Mouse (Mus musculus) midbrain, embryonic 15.5 days (tissue): Measurements from ENCODE around the gene Cadm1. TPM values are rescaled to one million over a fixed set of nuclear protein-coding genes. Genes with fewer than 3 reads are reported as not detected.
A peak's percentile ranks its signal among the peaks of the same experiment; 100 is the strongest.

Experiments used
- ATAC-seq: fragments of 200-750 bp; cut with Nextera tagmentation; replicated peaks from 2 replicates; pipeline ENCODE4 v1.8.0; 2017; ENCODE audit warnings: moderate TSS enrichment
- H3K27ac ChIP-seq: fragments of 300-500 bp; sonication (generic); 2 replicates; pipeline ENCODE4 v1.5.1; 2015; ENCODE audit warnings: mild to moderate bottlenecking, inconsistent platforms
- H3K27me3 ChIP-seq: fragments of 300-500 bp; sonication (generic); replicated peaks from 2 replicates; pipeline ENCODE4 v1.6.1; 2015; ENCODE audit warnings: inconsistent platforms
- H3K36me3 ChIP-seq: fragments of 300-500 bp; sonication (generic); replicated peaks from 2 replicates; pipeline ENCODE4 v1.6.1; 2015; ENCODE audit warnings: inconsistent platforms
- H3K4me1 ChIP-seq: fragments of 300-500 bp; sonication (generic); 2 replicates; pipeline ENCODE4 v1.6.1; 2015; ENCODE audit warnings: inconsistent platforms
- H3K4me2 ChIP-seq: fragments of 300-500 bp; sonication (generic); 2 replicates; pipeline ENCODE4 v1.6.1; 2015; ENCODE audit warnings: inconsistent platforms, mild to moderate bottlenecking, moderate library complexity
- H3K4me3 ChIP-seq: fragments of 300-500 bp; sonication (generic); 2 replicates; pipeline ENCODE4 v1.5.1; 2015; ENCODE audit warnings: mild to moderate bottlenecking, inconsistent platforms
- H3K9ac ChIP-seq: fragments of 300-500 bp; sonication (generic); 2 replicates; pipeline ENCODE4 v1.6.1; 2015; ENCODE audit warnings: mild to moderate bottlenecking, inconsistent platforms
- H3K9me3 ChIP-seq: fragments of 300-500 bp; sonication (generic); 2 replicates; pipeline ENCODE4 v1.6.1; 2016; ENCODE audit warnings: inconsistent platforms
- WGBS: fragments of 180-500 bp; shearing (Covaris S2); methylation state at CpG from one replicate; pipeline ENCODE4 v1.1.7; 2015; ENCODE audit warnings: mixed read lengths; 5-methylcytosine and 5-hydroxymethylcytosine counted together
- polyA plus RNA-seq: library from polyadenylated mRNA; unstranded; fragments of >200 nt; fragmentation: Nextera tagmentation; extraction: Ambion mirVana; gene quantifications from 2 replicates; pipeline ENCODE4 v1.2.1, GENCODE M21; 2015

Gene Cadm1
- polyA plus RNA-seq, 1 experiment from 2014 or later = 275 TPM

DNA sequence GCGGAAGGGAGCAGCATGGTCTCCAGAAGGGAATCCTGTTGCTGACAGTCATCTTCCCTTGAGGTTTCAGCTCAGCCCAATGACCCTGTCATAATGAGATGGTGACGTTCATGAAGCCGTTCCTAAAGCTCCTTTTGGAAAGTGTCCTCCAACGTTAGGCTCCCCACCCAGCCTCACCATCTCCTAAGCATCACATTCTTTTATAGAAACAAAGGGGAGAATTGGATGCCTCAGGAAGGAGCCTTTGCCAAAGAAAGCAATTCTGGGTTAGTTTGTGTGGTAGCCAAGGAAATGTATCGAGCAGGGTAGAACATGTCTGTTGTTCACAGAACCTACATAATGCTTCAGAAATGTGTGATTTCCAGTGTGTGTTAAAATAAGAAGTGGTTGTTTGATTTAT lies 231.6 kb downstream of the Cadm1 start:
- ATAC-seq = no peak
- no peak overlapping the region for H3K9ac ChIP-seq
- H3K4me1 ChIP-seq = peaks cover 59% of the 10 kb centered on the region
- no peaks in the 10 kb centered on the region for H3K36me3 ChIP-seq
- no peak overlapping the region for H3K27ac ChIP-seq
- no peaks in the 10 kb centered on the region for H3K27me3 ChIP-seq
- H3K4me2 ChIP-seq = no peak overlapping the region
- 63% methylated on average over 5 of the region's 5 CpGs for WGBS
- no peaks in the 10 kb centered on the region for H3K9me3 ChIP-seq
- no peak overlapping the region for H3K4me3 ChIP-seq

DNA sequence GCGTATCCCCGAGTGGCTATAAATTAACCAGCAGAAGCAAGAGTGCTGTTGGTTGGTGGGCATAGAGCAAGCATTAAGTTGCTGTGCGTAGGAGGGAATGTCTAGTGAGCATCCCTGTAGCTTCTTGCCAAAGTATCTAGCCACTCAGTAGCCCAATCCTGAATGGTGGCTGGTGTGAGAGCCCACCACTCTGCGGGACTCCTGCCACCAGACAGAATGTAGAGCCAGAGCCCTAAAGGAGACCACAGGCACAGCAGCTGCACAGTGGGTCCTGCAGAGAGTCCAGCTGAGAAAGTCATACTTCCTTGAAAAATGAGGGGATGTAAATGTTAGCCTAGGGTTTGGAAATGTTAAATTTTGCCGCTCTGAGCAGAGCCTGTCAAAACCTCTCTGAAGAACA lies 232.9 kb downstream of the Cadm1 start:
- 69% methylated on average over 5 of the region's 5 CpGs for WGBS
- H3K4me2 ChIP-seq = no peak overlapping the region
- H3K9ac ChIP-seq = no peak overlapping the region
- H3K9me3 ChIP-seq = no peaks in the 10 kb centered on the region
- peak overlapping the region; percentile 56 for H3K27ac ChIP-seq
- no peak for ATAC-seq
- no peaks in the 10 kb centered on the region for H3K36me3 ChIP-seq
- H3K4me1 ChIP-seq = peaks cover 58% of the 10 kb centered on the region
- H3K27me3 ChIP-seq = no peaks in the 10 kb centered on the region
- H3K4me3 ChIP-seq = no peak overlapping the region

DNA sequence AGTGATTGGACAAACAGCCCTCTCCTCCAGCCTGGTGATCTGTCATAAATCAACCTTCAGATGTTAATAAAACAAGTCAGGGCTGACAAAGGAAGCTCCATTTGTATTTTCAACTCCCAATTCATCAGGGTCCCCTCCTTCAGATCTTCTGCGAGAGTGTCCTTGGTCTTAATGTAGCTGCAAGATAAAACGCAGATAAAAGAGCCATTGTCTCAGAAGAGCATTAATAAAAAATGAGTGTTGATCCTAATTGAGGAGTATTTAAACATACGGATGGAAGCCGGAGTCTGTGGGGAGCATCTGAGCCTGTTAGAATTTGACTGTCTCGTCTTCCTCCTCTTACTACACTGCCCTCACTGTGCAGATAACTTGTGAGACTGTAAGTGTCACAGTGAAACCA lies 234.9 kb downstream of the Cadm1 start:
- Histone ChIP-seq H3K9ac (no peak overlapping the region), H3K36me3 (no peaks in the 10 kb centered on the region), H3K4me1 (peaks cover 49% of the 10 kb centered on the region), H3K9me3 (no peaks in the 10 kb centered on the region), H3K4me3 (no peak overlapping the region), H3K27ac (peak overlapping the region; percentile 34; the same call in 1 of the 2 replicates), H3K27me3 (no peaks in the 10 kb centered on the region), H3K4me2 (no peak overlapping the region)
- ATAC-seq = no peak
- 36% methylated on average over 5 of the region's 5 CpGs for WGBS

DNA sequence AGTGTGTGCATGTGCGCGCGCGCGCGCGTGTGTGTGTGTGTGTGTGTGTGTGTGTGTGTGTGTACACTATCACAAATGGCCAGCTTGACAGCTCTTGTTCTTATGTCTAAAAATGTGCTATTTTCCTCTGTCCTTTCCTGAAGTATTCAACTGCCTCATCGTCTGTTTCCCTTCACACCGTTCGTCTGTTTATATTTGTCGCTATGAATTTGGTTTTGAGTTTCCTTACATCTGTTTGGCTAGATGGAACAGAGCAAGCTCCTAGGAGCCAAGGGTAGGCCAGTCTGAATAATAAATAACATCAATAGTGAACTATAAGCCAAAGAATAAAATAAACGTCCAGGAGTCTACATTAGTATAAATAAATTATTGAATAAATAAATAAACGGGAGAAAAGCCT lies 235.3 kb downstream of the Cadm1 start:
- Histone ChIP-seq H3K9ac (no peak overlapping the region), H3K4me1 (peaks cover 45% of the 10 kb centered on the region), H3K9me3 (no peaks in the 10 kb centered on the region), H3K4me3 (no peak overlapping the region), H3K4me2 (no peak overlapping the region), H3K27ac (0 out of 2 replicates have a peak overlapping the region, but pooled peaks have one; percentile 34), H3K36me3 (no peaks in the 10 kb centered on the region), H3K27me3 (no peaks in the 10 kb centered on the region)
- WGBS = 85% methylated on average over 13 of the region's 13 CpGs
- ATAC-seq = no peak

GRCm38 (mm10) chr9:47766342-47766741 lies 236.4 kb downstream of the Cadm1 start:
- Histone ChIP-seq H3K9ac (no peak overlapping the region), H3K27ac (no peak overlapping the region), H3K9me3 (no peaks in the 10 kb centered on the region), H3K4me2 (no peak overlapping the region), H3K27me3 (no peaks in the 10 kb centered on the region), H3K4me3 (no peak overlapping the region), H3K36me3 (no peaks in the 10 kb centered on the region), H3K4me1 (peaks cover 42% of the 10 kb centered on the region)
- 89% methylated on average over 10 of the region's 10 CpGs for WGBS
- ATAC-seq = no peak

- H3K4me1 ChIP-seq = peaks cover 18% of the 10 kb centered on the region
- H3K9ac ChIP-seq = no peak overlapping the region
- no peaks in the 10 kb centered on the region for H3K36me3 ChIP-seq
- H3K27me3 ChIP-seq = no peaks in the 10 kb centered on the region
- H3K4me3 ChIP-seq = no peak overlapping the region
- no peak overlapping the region for H3K4me2 ChIP-seq
- H3K27ac ChIP-seq = no peak overlapping the region
- H3K9me3 ChIP-seq = no peaks in the 10 kb centered on the region
- no peak for ATAC-seq
- 56% methylated on average over 11 of the region's 11 CpGs for WGBS
Measured at GRCm38 (mm10) chr9:47770836-47771235, 240.9 kb downstream of the Cadm1 start.

- ATAC-seq = no peak
- Histone ChIP-seq H3K9ac (no peak overlapping the region), H3K4me1 (peaks cover 21% of the 10 kb centered on the region), H3K9me3 (no peaks in the 10 kb centered on the region), H3K27ac (no peak overlapping the region), H3K4me3 (no peak overlapping the region), H3K27me3 (no peaks in the 10 kb centered on the region), H3K36me3 (no peaks in the 10 kb centered on the region), H3K4me2 (no peak overlapping the region)
- WGBS = 74% methylated on average over 5 of the region's 5 CpGs
Measured at GRCm38 (mm10) chr9:47771953-47772352, 242.0 kb downstream of the Cadm1 start.

- Histone ChIP-seq H3K36me3 (no peaks in the 10 kb centered on the region), H3K27me3 (no peaks in the 10 kb centered on the region), H3K4me1 (peaks cover 21% of the 10 kb centered on the region), H3K9me3 (no peaks in the 10 kb centered on the region), H3K4me2 (no peak overlapping the region), H3K27ac (no peak overlapping the region), H3K4me3 (no peak overlapping the region), H3K9ac (no peak overlapping the region)
- ATAC-seq = no peak
- WGBS = 92% methylated on average over 6 of the region's 6 CpGs
Measured at GRCm38 (mm10) chr9:47772750-47773149, 242.8 kb downstream of the Cadm1 start.

DNA sequence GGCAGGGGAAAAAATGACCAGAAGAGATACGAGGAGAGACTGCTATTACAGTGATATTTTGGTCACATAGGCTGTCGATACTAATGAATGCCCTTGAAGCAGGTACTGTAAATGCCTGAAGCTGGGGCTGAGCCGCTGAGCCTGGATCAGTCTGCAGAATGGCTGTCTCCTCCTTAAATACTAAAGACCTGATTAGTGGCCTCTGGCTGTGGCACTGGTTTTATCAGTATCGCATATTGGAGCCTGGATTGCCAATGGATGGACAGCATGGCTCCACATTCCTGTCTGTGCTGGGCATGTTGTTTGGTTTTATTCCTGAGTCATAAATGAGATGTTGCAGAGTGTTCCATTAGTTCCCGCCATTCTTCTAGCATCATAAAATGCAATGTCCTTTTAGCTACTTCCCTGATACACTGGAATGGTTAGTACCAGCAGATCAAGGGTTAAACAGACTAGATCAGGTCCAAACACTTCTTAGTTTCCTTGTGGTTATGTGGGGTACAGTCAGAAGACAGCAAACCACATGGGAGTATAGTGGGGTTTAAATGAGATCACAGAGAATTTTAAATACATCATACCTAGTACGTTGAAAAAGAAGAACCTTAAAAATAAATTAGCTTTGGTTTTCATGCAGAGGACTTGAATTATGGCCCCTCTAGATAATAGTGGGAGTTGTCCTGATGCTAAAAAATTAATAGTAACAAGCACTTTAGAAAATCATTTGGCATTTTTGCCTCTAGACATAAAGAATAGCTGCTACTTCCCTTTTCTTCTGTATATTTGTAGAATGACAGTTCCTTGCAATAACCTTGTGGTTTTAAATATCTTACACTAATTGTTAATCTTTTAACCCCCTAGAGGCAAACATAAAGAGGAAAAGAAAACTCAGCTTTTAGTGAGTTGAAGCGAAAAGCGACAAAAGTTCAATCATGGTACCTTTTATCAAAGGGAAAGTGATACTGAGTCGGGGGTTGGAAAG lies 247.3 kb downstream of the Cadm1 start:
- H3K36me3 ChIP-seq = no peaks in the 10 kb centered on the region
- H3K4me2 ChIP-seq = no peak overlapping the region
- WGBS = 69% methylated on average over 9 of the region's 9 CpGs
- peaks cover 20% of the 10 kb centered on the region for H3K4me1 ChIP-seq
- H3K27ac ChIP-seq = no peak overlapping the region
- H3K9ac ChIP-seq = no peak overlapping the region
- H3K4me3 ChIP-seq = no peak overlapping the region
- no peaks in the 10 kb centered on the region for H3K9me3 ChIP-seq
- H3K27me3 ChIP-seq = no peaks in the 10 kb centered on the region
- ATAC-seq = no peak

DNA sequence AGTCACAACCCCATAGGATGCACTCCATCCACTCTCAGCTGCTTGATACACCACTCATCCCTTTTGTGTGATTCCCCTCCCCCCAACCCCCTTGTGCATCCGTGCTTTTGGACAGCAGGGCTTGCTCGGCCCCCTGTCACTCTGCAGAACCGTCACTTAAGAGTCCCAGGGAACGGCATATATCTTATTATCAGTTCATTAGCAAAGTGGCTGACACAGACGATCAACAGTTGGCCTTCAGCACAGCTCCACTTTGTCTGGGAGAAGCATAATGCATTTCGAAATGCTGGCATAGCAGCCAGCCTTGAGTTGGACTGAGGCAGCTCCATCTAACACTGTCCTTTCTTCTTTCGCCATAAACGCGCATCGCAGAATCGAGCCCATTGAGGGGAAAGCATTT lies 248.5 kb downstream of the Cadm1 start:
- no peak overlapping the region for H3K4me2 ChIP-seq
- 0 out of 2 replicates have a peak overlapping the region, but pooled peaks have one; percentile 5 for H3K27ac ChIP-seq
- 0 out of 2 replicates have a peak, but pooled peaks have one; percentile 24 for ATAC-seq
- H3K4me3 ChIP-seq = no peak overlapping the region
- no peaks in the 10 kb centered on the region for H3K27me3 ChIP-seq
- H3K9ac ChIP-seq = no peak overlapping the region
- H3K9me3 ChIP-seq = no peaks in the 10 kb centered on the region
- 33% methylated on average over 11 of the region's 11 CpGs for WGBS
- peaks cover 20% of the 10 kb centered on the region for H3K4me1 ChIP-seq
- H3K36me3 ChIP-seq = no peaks in the 10 kb centered on the region

- no peaks in the 10 kb centered on the region for H3K9me3 ChIP-seq
- H3K9ac ChIP-seq = no peak overlapping the region
- H3K27ac ChIP-seq = no peak overlapping the region
- whole genome bisulfite sequencing = 46% methylated on average over 6 of the region's 6 CpGs
- no peaks in the 10 kb centered on the region for H3K27me3 ChIP-seq
- H3K4me1 ChIP-seq = peaks cover 20% of the 10 kb centered on the region
- H3K4me3 ChIP-seq = no peak overlapping the region
- ATAC-seq = no peak
- H3K36me3 ChIP-seq = no peaks in the 10 kb centered on the region
- no peak overlapping the region for H3K4me2 ChIP-seq
Measured at GRCm38 (mm10) chr9:47779291-47779690, 249.3 kb downstream of the Cadm1 start.

- no peaks in the 10 kb centered on the region for H3K9me3 ChIP-seq
- no peak overlapping the region for H3K4me3 ChIP-seq
- H3K4me1 ChIP-seq = no peaks in the 10 kb centered on the region
- H3K9ac ChIP-seq = no peak overlapping the region
- no peak overlapping the region for H3K27ac ChIP-seq
- no peak for ATAC-seq
- WGBS = 88% methylated on average over 3 of the region's 3 CpGs
- H3K27me3 ChIP-seq = no peaks in the 10 kb centered on the region
- H3K4me2 ChIP-seq = no peak overlapping the region
- H3K36me3 ChIP-seq = no peaks in the 10 kb centered on the region
Measured at GRCm38 (mm10) chr9:47786642-47787041, 256.7 kb downstream of the Cadm1 start.

- 0 out of 2 replicates have a peak, but pooled peaks cover 7% of the 10 kb centered on the region for H3K36me3 ChIP-seq
- no peak overlapping the region for H3K4me2 ChIP-seq
- H3K27me3 ChIP-seq = no peaks in the 10 kb centered on the region
- no peak overlapping the region for H3K9ac ChIP-seq
- 68% methylated on average over 5 of the region's 5 CpGs for WGBS
- no peaks in the 10 kb centered on the region for H3K9me3 ChIP-seq
- no peak overlapping the region for H3K4me3 ChIP-seq
- H3K27ac ChIP-seq = no peak overlapping the region
- ATAC-seq = no peak
- H3K4me1 ChIP-seq = peaks cover 4% of the 10 kb centered on the region
Measured at GRCm38 (mm10) chr9:47798478-47798877, 268.5 kb downstream of the Cadm1 start.
